Comparison of ENCODE assay signal across 35 mouse cellular contexts in the genomic region with DNA sequence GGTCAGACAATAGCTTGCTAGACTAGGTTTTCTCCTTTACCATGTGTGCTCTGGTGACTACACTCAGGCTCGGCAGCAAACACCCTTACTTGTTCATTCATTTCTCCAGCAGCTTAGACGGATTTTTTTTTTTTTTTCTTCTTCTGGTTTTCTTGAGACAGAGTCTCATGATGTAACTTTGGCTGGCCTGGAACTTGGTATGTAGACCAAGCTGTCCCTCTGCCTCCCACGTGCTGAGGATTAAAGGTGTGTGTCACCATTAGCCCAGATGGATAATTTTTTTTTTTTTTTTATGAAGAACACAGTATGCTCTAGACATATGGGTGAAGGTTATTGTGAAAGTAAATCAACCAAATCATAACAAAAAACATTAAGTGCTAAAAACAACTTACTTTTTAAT. TPM values are rescaled to one million over a fixed set of nuclear protein-coding genes. Genes with fewer than 3 reads are reported as not detected.
"Had no signal": no experiment of that assay in that cellular context is flagged by ENCODE, and none has a peak within 500 bp of the region (broad histone marks: within the 10 kb centered on the region; RNA-seq: fewer than 3 reads in every experiment).

No protein-coding gene starts in this region.

- DNase-seq: left cerebral cortex, postnatal 4 days; liver; liver, embryonic 13.5 days; liver, postnatal 0 days; lung, adult 18-20 months; lung, adult 2 months; lung, embryonic 14.5 days; lung, postnatal 10 days; lung, postnatal 14 days; lung, postnatal 36 days; lung, postnatal 4 days had no signal

- H3K27me3 ChIP-seq: limb, embryonic 12.5 days; limb, embryonic 13.5 days; limb, embryonic 15.5 days; liver, embryonic 12.5 days; liver, embryonic 13.5 days; liver, embryonic 15.5 days; lung, embryonic 15.5 days; megakaryocyte, embryonic 14.5 days; midbrain, embryonic 12.5 days; midbrain, embryonic 13.5 days; midbrain, embryonic 15.5 days had no signal

- ATAC-seq: liver, embryonic 12.5 days; liver, postnatal 0 days; lung, postnatal 0 days; midbrain, embryonic 13.5 days; midbrain, embryonic 15.5 days; midbrain, embryonic 16.5 days had no signal

- H3K4me3 ChIP-seq: left cerebral cortex, adult 2 months; limb, embryonic 10.5 days; limb, embryonic 12.5 days; limb, embryonic 13.5 days; limb, embryonic 15.5 days; liver, embryonic 12.5 days; liver, embryonic 13.5 days; liver, embryonic 15.5 days; lung, embryonic 15.5 days; megakaryocyte, embryonic 14.5 days; midbrain, embryonic 10.5 days; midbrain, embryonic 12.5 days; midbrain, embryonic 13.5 days; midbrain, embryonic 15.5 days; myocyte had no signal

- H3K36me3 ChIP-seq: midbrain, embryonic 15.5 days had no signal

- H3K9ac ChIP-seq: limb, embryonic 12.5 days; limb, embryonic 13.5 days; limb, embryonic 15.5 days; liver, embryonic 12.5 days; liver, embryonic 13.5 days; liver, embryonic 14.5 days; liver, embryonic 15.5 days; liver, postnatal 0 days; lung, embryonic 14.5 days; lung, embryonic 15.5 days; midbrain, embryonic 12.5 days; midbrain, embryonic 13.5 days; midbrain, embryonic 15.5 days had no signal

- H3K4me2 ChIP-seq: limb, embryonic 12.5 days; limb, embryonic 13.5 days; limb, embryonic 15.5 days; liver, embryonic 11.5 days; liver, embryonic 12.5 days; liver, embryonic 13.5 days; liver, embryonic 15.5 days; lung, embryonic 14.5 days; lung, embryonic 15.5 days; midbrain, embryonic 12.5 days; midbrain, embryonic 13.5 days; midbrain, embryonic 15.5 days had no signal

- H3K9me3 ChIP-seq: limb, embryonic 10.5 days; limb, embryonic 12.5 days; limb, embryonic 13.5 days; limb, embryonic 15.5 days; liver, embryonic 12.5 days; liver, embryonic 13.5 days; liver, embryonic 15.5 days; lung, embryonic 15.5 days; megakaryocyte, embryonic 14.5 days; midbrain, embryonic 10.5 days; midbrain, embryonic 12.5 days; midbrain, embryonic 13.5 days; midbrain, embryonic 15.5 days had no signal

- H3K27ac ChIP-seq: left cerebral cortex, adult 2 months; limb, embryonic 10.5 days; limb, embryonic 12.5 days; limb, embryonic 13.5 days; limb, embryonic 15.5 days; liver, embryonic 12.5 days; liver, embryonic 13.5 days; liver, embryonic 14.5 days; liver, embryonic 15.5 days; lung, embryonic 15.5 days; macrophage; midbrain, embryonic 10.5 days; midbrain, embryonic 12.5 days; midbrain, embryonic 13.5 days; midbrain, embryonic 15.5 days had no signal

- H3K4me1 ChIP-seq: limb, embryonic 10.5 days; limb, embryonic 12.5 days; limb, embryonic 13.5 days; limb, embryonic 15.5 days; liver, embryonic 12.5 days; liver, embryonic 13.5 days; liver, embryonic 15.5 days; lung, embryonic 15.5 days; megakaryocyte, embryonic 14.5 days; midbrain, embryonic 10.5 days; midbrain, embryonic 12.5 days; midbrain, embryonic 13.5 days; midbrain, embryonic 15.5 days had no signal

RNA-seq across cellular contexts. Expression of gene Msgn1, which starts 41.5 kb away (rescaled TPM):
- polyA plus RNA-seq: limb, embryonic 10.5 days; limb, embryonic 11.5 days; limb, embryonic 12.5 days; limb, embryonic 13.5 days; limb, embryonic 15.5 days; liver, adult 2 months; liver, embryonic 11.5 days; liver, embryonic 12.5 days; liver, embryonic 13.5 days; liver, embryonic 14.5 days; liver, embryonic 15.5 days; liver, embryonic 16.5 days; liver, postnatal 0 days; lung, adult 2 months; lung, embryonic 14.5 days; lung, embryonic 15.5 days; lung, embryonic 16.5 days; lung, postnatal 0 days; macrophage; midbrain, embryonic 10.5 days; midbrain, embryonic 12.5 days; midbrain, embryonic 13.5 days; midbrain, embryonic 15.5 days; midbrain, embryonic 16.5 days; midbrain, postnatal 0 days; myocyte had no signal
